Mouse (Mus musculus) stomach, embryonic 16.5 days (tissue): ENCODE results near the gene Ifitm3. TPM values are rescaled to one million over a fixed set of nuclear protein-coding genes. Genes with fewer than 3 reads are reported as not detected.
"Not testable (repeated sequence)": the region's sequence is repeated elsewhere in the genome, so short reads cannot be mapped to it uniquely, and the experiment has no call there.

Source experiments
- ATAC-seq: fragments of 200-750 bp; cut with Nextera tagmentation; 2 replicates; pipeline ENCODE4 v1.8.0; 2017; ENCODE audit warnings: moderate number of reproducible peaks, moderate TSS enrichment; ENCODE audit not compliant: insufficient read depth, low FRiP score
- H3K27ac ChIP-seq: fragments of 300-500 bp; sonication (generic); 2 replicates; pipeline ENCODE4 v1.5.1; 2014; ENCODE audit warnings: low read length
- H3K27me3 ChIP-seq: fragments of 300-500 bp; sonication (generic); 2 replicates; pipeline ENCODE4 v1.6.1; 2014; ENCODE audit warnings: low read length, control low read depth, mixed read lengths; ENCODE audit not compliant: control insufficient read depth, insufficient read depth
- H3K36me3 ChIP-seq: fragments of 300-500 bp; sonication (generic); 2 replicates; pipeline ENCODE4 v1.6.1; 2014; ENCODE audit warnings: low read length; ENCODE audit not compliant: control insufficient read depth, insufficient read depth
- H3K4me1 ChIP-seq: fragments of 300-500 bp; sonication (generic); 2 replicates; pipeline ENCODE4 v1.6.1; 2014; ENCODE audit warnings: low read length, control low read depth, mixed read lengths; ENCODE audit not compliant: control insufficient read depth, insufficient read depth
- H3K4me2 ChIP-seq: fragments of 300-500 bp; sonication (generic); 2 replicates; pipeline ENCODE4 v1.6.1; 2014; ENCODE audit warnings: low read depth, low read length, mixed read lengths
- H3K4me3 ChIP-seq: fragments of 300-500 bp; sonication (generic); replicated peaks from 2 replicates; pipeline ENCODE4 v1.5.1; 2014; ENCODE audit warnings: mild to moderate bottlenecking, low read length
- H3K9ac ChIP-seq: fragments of 300-500 bp; sonication (generic); 2 replicates; pipeline ENCODE4 v1.6.1; 2014; ENCODE audit warnings: low read length
- H3K9me3 ChIP-seq: fragments of 300-500 bp; sonication (generic); replicated peaks from 2 replicates; pipeline ENCODE4 v1.6.1; 2016; ENCODE audit warnings: low read length, control low read depth; ENCODE audit not compliant: control insufficient read depth
- WGBS: fragments of 180-500 bp; shearing (Covaris S2); extraction: QIAGEN DNeasy Blood & Tissue Kit; methylation state at CpG from one replicate; pipeline ENCODE4 v1.1.7; 2014; 5-methylcytosine and 5-hydroxymethylcytosine counted together
- polyA plus RNA-seq: library from polyadenylated mRNA; unstranded; fragments of >200 nt; fragmentation: Nextera tagmentation; extraction: Ambion mirVana; gene quantifications from 2 replicates; pipeline ENCODE4 v1.2.1, GENCODE M21; 2015

Ifitm3 gene
- polyA plus RNA-seq, 1 experiment from 2014 or later: 322 TPM

GRCm38 (mm10) chr7:141021489-141022449 lies 11.2 kb upstream of the Ifitm3 start:
- H3K4me3 ChIP-seq: no peak overlapping the region
- H3K4me2 ChIP-seq: no peak overlapping the region
- H3K36me3 ChIP-seq: no peaks in the 10 kb centered on the region
- no peak overlapping the region for H3K9ac ChIP-seq
- no peak overlapping the region for H3K27ac ChIP-seq
- 72% methylated on average over 14 of the region's 14 CpGs for WGBS
- H3K4me1 ChIP-seq: peaks cover 3% of the 10 kb centered on the region; the same call in 1 of the 2 replicates
- ATAC-seq: no peak
- no peaks in the 10 kb centered on the region for H3K27me3 ChIP-seq
- H3K9me3 ChIP-seq: no peaks in the 10 kb centered on the region

GRCm38 (mm10) chr7:141019028-141019427 lies 8.5 kb upstream of the Ifitm3 start:
- Histone ChIP-seq H3K4me3 (no peak overlapping the region), H3K4me1 (no peaks in the 10 kb centered on the region), H3K9me3 (no peaks in the 10 kb centered on the region), H3K27ac (no peak overlapping the region), H3K27me3 (no peaks in the 10 kb centered on the region), H3K36me3 (no peaks in the 10 kb centered on the region), H3K9ac (no peak overlapping the region), H3K4me2 (no peak overlapping the region)
- ATAC-seq: no peak
- WGBS: 90% methylated on average over 5 of the region's 5 CpGs

- not testable (repeated sequence) for H3K9ac ChIP-seq, H3K4me2 ChIP-seq, ATAC-seq, H3K9me3 ChIP-seq, H3K36me3 ChIP-seq, H3K27me3 ChIP-seq, H3K27ac ChIP-seq, H3K4me1 ChIP-seq, H3K4me3 ChIP-seq
- 73% methylated on average over 1 of the region's 1 CpGs for WGBS
These were observed 7.3 kb upstream of the Ifitm3 start, which contains the start of gene Ifitm6 for GRCm38 (mm10) chr7:141017824-141018223. Gene Ifitm6, minus strand, starts transcription at chr7:141017924.

- Histone ChIP-seq H3K9me3 (no peaks in the 10 kb centered on the region), H3K36me3 (no peaks in the 10 kb centered on the region), H3K27me3 (no peaks in the 10 kb centered on the region), H3K4me2 (no peak overlapping the region), H3K27ac (no peak overlapping the region), H3K9ac (no peak overlapping the region), H3K4me1 (no peaks in the 10 kb centered on the region), H3K4me3 (no peak overlapping the region)
- WGBS: 78% methylated on average over 10 of the region's 10 CpGs
- no peak for ATAC-seq
These were observed 6.4 kb upstream of the Ifitm3 start for GRCm38 (mm10) chr7:141016707-141017697.

GRCm38 (mm10) chr7:141011238-141011770 lies 734 bp upstream of the Ifitm3 start:
- Histone ChIP-seq H3K4me1 (peaks cover 19% of the 10 kb centered on the region), H3K27ac (peak overlapping the region; percentile 88), H3K27me3 (no peaks in the 10 kb centered on the region), H3K9ac (peak overlapping the region; percentile 76; the same call in 1 of the 2 replicates), H3K4me2 (no peak overlapping the region), H3K4me3 (no peak overlapping the region), H3K9me3 (no peaks in the 10 kb centered on the region), H3K36me3 (no peaks in the 10 kb centered on the region)
- ATAC-seq: no peak
- 88% methylated on average over 7 of the region's 7 CpGs for WGBS

GRCm38 (mm10) chr7:141009665-141010064 lies 905 bp downstream of the Ifitm3 start:
- peak overlapping the region; percentile 56 for H3K4me3 ChIP-seq
- H3K9ac ChIP-seq: peak overlapping the region; percentile 76
- peaks cover 19% of the 10 kb centered on the region for H3K4me1 ChIP-seq
- peak overlapping the region; percentile 88 for H3K27ac ChIP-seq
- no peak for ATAC-seq
- H3K9me3 ChIP-seq: no peaks in the 10 kb centered on the region
- no peaks in the 10 kb centered on the region for H3K27me3 ChIP-seq
- H3K4me2 ChIP-seq: peak overlapping the region; percentile 49
- no peaks in the 10 kb centered on the region for H3K36me3 ChIP-seq
- 76% methylated on average over 9 of the region's 9 CpGs for WGBS

GRCm38 (mm10) chr7:141008938-141009660 lies 1.5 kb downstream of the Ifitm3 start:
- peak; percentile 87 for ATAC-seq
- Histone ChIP-seq H3K36me3 (no peaks in the 10 kb centered on the region), H3K27me3 (no peaks in the 10 kb centered on the region), H3K4me1 (peaks cover 19% of the 10 kb centered on the region), H3K9me3 (no peaks in the 10 kb centered on the region), H3K4me2 (peak overlapping the region; percentile 49), H3K27ac (peak overlapping the region; percentile 88), H3K9ac (peak overlapping the region; percentile 76), H3K4me3 (peak overlapping the region; percentile 20)
- WGBS: 7% methylated on average over 20 of the region's 20 CpGs

- no peak; the same call in 1 of the 2 replicates for ATAC-seq
- H3K4me1 ChIP-seq: peaks cover 19% of the 10 kb centered on the region
- no peaks in the 10 kb centered on the region for H3K36me3 ChIP-seq
- H3K9ac ChIP-seq: peak overlapping the region; percentile 76
- H3K4me3 ChIP-seq: peak overlapping the region; percentile 20
- 12% methylated on average over 7 of the region's 7 CpGs for WGBS
- no peaks in the 10 kb centered on the region for H3K9me3 ChIP-seq
- H3K4me2 ChIP-seq: peak overlapping the region; percentile 49
- H3K27ac ChIP-seq: peak overlapping the region; percentile 64
- H3K27me3 ChIP-seq: no peaks in the 10 kb centered on the region
These were observed 2.2 kb downstream of the Ifitm3 start for GRCm38 (mm10) chr7:141008312-141008761.
